Mouse (Mus musculus) adipocyte (in vitro differentiated cells): Measurements from ENCODE around the gene Khdc1c.
"Not testable (repeated sequence)": the region's sequence is repeated elsewhere in the genome, so short reads cannot be mapped to it uniquely, and the experiment has no call there.

Experiments used
- DNase-seq: peaks from one replicate; pipeline ENCODE4 v3.0.0-alpha.2; 2016; ENCODE audit warnings: low spot score

Gene Khdc1c

DNA sequence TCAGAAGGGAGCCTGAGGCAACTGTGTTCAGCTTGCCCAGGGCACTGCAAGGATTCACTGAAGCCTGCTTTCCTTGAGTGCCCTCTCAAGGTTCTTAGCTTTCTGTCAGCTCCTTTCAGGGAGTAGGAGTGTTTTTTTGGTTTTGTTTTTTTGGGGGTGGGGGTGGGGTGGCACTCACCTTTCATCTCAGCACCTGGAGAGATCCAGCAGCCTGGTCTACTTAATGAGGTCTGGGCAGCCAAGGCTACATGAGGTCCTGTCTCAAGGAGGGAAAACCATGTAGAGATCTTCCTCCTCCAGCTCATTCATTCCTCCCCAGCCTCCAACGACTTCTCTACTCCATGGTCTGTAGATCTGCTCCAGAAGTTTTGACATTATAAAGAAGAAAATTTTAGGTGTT, at the start of gene Khdc1c:
Gene Khdc1c (plus strand): TSS at position 301 of the 400 bp plus-strand sequence.
- not testable (repeated sequence) for DNase-seq

DNA sequence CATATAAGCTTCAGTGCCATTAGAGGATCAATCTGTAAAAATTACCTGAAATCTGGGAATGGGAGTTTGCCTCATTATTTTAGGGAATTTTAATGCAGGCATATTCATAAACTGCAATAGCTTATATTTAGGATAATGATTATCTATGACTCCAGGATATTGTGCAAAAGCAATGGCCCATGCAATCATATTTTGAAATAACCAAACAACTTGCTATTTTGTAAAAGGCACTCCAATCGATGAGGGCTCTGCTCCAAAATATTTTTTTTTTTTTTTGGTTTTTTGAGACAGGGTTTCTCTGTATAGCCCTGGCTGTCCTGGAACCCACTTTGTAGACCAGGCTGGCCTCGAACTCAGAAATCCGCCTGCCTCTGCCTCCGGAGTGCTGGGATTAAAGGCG, 47.9 kb upstream of the Khdc1c start:
- not testable (repeated sequence) for DNase-seq

DNA sequence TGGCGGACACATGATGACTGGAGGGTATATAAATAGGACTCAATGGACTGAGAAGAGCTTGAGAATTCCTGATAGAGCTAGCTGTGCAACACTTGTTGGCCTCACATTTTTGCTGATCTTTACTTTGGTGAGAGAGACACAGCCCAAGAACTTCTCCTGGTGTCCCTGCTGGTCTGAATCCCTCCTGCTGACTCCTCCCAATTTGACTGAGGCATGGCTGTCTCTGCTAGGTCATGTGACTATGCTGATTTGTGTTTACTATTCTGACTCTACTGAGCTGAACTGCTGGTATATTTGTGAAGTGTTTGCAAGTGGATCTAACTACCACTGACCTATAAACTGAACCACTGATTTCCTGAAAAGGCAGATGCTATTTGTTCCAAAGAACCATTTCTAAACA, 46.5 kb upstream of the Khdc1c start:
- DNase-seq: no peak

DNA sequence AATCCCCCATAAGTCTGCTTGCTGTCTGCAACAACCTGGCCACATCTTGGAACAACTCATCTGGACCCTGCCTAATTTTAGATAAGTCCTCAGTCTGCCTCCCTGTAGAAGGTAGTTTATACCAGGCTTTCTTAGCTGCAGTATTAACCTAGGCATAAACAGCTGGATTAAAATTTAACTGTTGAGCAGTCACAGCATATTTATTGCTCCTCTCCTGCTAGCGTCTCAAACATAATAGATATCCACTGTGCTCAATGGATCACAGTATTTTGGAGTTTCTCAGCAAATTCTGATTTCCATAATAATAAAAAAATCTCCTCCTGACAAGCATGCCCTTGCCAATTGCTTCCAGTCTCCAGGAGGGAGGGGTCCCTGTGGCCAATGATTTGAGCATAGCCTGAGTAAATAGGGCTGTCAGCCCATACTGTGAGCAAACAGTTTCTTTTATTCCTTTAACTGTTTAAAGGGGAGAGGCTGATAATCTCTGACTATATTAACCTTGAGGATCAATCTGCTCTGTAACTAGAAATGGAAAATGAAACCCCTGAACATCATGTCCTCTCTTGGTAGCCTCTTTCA, 44.0 kb upstream of the Khdc1c start:
- no peak for DNase-seq

DNA sequence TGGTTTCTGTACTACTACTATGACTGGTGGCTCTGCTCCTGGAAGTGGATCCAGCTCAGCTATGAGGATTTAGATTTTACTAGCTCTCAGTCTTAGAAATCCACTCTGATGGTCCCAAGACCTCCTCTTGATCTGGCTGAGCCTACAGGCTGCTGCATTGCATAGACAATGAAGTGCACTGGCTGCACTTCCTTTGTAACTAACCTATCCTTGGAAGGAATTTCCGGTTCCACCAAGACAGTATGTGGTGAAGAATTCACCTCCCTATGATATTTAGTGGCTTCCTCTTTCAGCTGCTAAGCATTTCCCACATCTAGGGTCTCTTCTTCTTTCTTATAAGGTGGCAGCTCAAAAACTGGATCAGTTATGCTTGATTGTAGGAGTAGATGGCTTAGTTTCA, 43.5 kb upstream of the Khdc1c start:
- no peak for DNase-seq

DNA sequence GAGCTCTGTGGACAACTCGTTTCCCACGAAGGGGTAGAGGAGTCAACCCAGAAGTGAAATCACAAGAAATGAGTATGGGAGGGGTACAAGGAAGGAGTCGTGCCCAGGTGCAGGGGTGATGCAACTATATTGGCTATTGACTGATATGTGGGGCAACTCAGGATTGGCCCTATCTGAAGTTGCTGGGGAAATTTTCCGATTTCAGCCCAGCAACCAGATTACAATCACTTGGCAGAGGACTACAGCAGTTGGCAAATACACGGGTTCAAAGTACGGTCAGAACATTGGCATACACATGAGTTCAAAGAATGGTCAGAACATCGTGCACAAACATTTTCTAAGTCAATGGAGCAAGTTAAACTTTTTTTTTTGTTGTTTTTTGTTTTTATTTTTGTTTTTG, 41.4 kb upstream of the Khdc1c start:
- peak; percentile 57 for DNase-seq

DNA sequence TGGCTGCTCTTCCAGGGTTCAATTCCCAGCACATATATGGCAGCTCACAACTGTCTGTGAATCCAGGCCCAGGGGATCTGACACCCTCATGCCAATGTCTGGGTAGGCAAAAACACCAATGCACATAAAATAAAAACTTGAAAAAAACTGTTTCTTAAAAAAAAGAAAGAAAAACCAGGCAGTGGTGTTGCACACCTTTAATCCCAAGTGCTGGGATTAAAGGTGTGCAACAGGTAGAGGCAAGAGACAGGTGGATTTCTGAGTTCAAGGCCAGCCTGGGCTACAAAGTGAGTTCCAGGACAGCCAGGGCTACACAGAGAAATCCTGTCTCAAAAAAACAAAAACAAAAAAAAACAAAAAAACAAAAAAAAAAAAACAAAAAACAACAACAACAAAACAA, 37.0 kb upstream of the Khdc1c start:
- not testable (repeated sequence) for DNase-seq

DNA sequence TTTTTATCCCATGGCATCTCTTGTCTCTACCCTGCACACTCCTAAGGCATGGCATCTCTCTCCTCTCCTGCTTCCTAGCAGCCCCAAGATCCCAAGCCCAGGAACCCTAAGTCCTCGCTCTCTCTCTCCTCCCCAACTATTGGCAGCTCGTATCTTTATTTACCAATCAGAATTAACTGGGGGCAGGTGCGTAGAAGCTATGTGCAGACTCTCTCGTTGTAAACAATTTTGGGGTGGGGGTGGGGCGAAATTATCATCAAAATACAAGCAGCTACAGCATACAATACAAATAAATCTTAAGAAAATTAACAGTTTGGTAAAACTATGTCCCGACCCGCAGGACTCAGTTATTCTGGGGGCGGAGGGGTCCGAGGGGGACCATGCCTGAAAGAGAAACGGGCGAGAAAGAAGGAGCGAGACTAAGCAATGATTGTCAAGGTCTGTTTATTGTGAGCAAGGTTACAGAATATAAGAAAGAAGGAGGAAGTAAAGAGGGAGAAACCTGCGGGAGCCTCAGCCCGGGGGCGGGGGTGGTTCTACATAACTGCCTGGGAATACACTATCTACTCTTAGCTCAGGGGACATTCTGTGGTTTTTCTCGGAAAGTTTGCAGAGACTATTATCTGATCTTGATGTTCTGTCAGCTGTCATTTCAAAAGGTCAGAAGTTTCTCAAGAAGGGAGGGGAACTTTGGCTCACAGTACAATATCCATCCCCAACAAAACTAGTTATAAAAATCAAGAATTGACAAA, 34.7 kb upstream of the Khdc1c start:
- DNase-seq: no peak

DNA sequence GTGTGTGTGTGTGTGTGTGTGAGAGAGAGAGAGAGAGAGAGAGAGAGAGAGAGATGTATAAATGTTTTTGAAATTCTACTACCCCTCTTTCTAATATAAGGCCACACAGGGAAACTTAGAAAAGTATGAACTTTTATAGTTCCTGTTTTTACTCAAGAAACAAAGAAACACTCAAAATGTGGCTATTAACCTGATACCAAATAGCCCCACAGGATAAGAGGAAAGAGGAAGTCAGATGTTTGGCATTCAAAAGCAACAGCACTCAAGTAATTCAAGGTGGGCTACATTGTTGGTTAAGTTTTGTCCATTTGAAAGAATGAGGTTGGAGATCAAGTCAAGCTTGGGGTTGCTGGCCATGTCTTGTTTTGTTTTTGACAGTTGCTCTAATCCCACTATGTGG, 32.3 kb upstream of the Khdc1c start:
- DNase-seq: no peak

DNA sequence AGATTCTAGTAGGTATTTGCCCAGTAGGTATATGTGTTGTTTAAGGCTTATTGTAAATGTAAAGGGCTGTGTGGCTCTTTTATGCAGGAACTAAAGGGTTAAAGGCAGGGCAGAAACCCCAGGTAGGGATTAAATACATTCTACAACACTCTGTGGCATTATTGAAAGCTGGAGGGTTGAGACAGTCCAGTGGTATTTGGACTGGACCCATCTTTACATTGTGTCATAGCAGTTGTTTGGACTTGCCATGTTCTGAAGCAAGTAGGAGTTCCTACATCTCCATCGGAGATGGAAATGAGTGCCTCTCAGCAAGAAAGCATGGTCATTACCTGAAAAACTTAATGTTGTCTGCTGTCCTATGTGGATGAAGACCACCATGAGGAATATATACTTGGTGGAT, 27.4 kb upstream of the Khdc1c start:
- no peak for DNase-seq

DNA sequence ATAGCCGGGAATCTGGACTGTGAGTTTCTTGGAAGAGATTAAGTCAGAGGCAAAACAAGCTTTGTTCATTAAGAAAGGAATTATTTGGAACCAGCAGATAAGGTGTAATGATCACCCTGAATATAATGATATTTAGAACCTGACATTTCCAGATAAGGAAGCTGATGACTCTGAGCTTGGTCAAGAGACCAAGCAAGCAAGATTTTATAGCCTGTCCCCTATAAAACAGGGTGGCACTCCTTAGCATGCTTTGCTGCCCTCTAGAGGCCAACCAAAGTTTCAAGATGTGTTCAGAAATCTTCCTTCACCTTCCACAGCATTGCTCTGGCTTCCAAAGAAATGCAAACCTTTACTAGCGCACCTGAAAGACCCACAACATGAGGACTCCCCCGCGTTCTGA, 23.9 kb upstream of the Khdc1c start:
- peak; percentile 69 for DNase-seq

DNA sequence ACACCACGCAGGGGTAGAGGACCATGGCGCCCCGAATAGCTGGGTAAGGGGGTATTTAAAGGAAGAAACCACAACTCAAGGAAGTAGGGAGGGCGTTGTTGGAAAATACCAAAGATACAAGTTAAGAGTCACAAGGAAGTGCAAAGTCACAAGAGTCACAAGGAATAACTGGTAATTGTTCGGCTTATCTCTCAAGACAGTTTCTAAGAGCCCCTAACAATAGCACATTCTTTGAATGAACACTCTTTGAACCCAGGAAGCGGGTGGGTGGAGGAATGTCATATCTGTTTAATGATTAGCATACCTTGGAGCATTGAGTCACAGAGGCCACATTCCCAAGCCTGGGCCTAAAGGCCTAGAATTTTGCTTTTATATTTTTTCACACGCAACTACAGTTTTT, 23.4 kb upstream of the Khdc1c start:
- not testable (repeated sequence) for DNase-seq

DNA sequence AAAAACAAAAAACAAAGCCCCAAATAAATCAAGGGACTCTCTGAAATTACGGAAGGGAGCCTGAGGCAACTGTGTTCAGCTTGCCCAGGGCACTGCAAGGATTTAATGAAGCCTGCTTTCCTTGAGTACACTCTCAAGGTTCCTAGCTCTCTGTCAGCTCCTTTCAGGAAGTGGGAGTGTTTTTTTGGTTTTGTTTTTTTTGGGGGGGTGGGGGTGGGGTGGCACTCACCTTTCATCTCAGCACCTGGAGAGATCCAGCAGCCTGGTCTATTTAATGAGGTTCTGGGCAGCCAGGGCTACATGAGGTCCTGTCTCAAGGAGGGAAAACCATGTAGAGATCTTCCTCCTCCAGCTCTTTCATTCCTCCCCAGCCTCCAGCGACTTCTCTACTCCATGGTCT, 18.8 kb upstream of the Khdc1c start, which contains the start of gene Khdc1a:
Gene Khdc1a (plus strand): TSS at position 301 of the 400 bp plus-strand sequence.
- no peak for DNase-seq

DNA sequence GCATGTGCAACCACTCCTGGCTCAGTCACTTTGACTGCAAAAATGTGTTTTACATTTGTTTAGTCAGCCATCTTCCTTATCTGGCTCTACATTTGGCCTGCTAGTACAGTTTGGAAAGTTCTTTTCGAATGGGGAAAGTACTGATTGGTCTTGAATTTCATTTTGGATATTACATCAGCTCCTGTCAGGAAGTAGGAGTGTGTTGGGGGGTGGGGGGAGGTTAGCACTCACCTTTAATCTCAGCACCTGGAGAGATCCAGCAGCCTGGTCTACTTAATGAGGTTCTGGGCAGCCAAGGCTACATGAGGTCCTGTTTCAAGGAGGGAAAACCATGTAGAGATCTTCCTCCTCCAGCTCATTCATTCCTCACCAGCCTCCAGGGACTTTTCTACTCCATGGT, 15.1 kb downstream of the Khdc1c start, which contains the start of gene Khdc1b:
Gene Khdc1b (plus strand): TSS at position 301 of the 400 bp plus-strand sequence.
- no peak for DNase-seq

DNA sequence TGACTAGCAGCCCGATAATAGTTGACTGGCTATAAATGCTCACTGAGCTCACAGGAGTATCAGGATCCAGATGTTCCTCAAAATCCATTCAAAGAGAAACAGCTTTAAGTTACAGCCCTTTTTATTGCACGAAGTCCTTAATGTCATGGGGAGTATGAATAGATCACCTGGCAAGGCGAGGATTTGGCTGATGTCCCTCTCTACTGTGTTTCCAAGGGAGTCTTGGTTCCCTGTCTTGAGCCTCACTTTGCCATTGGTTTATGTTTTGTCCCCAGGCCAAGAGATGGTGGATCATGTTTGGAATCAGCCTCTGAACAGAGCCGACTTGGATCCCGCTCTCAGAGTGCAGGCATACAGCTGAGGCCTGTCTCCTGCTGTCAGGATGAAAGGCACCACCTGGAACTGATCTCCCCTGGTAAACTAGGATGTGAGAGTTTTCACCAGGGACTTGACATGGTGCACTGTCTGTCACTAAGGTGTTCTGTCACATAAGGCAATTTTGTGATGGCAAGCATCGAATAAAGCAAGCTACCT, 23.1 kb downstream of the Khdc1c start:
- DNase-seq: no peak

DNA sequence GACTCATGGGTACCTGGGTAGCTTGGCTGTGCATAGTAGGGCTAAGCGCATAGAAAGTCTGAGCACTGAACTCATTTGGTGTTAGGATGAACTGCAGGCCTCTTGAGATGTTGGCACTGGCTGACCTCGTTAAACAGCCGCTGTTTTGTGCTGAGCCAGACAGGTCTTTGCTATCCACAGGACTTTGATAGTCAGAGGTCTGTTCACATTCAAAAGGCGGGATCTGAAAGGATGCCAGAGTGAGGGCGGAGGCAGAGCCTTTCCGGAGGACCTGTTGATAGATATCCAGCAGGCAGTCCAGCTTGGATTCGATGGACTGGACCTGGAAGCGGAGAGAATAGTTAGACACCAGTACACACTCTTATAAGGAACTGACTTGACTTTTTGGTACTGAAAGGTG, 34.7 kb downstream of the Khdc1c start:
- DNase-seq: no peak

DNA sequence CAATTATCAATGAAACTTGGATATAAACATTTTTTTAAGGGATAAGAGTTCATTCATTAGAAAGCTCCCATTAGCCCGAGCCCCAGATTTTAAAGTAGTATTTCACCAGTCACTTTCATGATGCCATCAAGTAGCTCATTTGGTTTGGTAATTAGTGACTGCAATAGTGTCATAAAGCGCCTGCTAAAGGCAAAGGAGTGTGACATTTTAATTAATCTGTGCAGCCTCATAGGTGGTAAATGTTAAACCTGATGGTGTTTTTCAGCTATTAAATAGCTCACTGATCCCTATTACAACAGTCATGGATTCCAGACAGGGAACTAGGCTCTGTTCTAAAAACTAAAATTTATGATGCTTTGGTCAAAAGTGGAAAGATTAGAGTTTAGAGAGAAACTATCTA, 39.1 kb downstream of the Khdc1c start:
- no peak for DNase-seq

DNA sequence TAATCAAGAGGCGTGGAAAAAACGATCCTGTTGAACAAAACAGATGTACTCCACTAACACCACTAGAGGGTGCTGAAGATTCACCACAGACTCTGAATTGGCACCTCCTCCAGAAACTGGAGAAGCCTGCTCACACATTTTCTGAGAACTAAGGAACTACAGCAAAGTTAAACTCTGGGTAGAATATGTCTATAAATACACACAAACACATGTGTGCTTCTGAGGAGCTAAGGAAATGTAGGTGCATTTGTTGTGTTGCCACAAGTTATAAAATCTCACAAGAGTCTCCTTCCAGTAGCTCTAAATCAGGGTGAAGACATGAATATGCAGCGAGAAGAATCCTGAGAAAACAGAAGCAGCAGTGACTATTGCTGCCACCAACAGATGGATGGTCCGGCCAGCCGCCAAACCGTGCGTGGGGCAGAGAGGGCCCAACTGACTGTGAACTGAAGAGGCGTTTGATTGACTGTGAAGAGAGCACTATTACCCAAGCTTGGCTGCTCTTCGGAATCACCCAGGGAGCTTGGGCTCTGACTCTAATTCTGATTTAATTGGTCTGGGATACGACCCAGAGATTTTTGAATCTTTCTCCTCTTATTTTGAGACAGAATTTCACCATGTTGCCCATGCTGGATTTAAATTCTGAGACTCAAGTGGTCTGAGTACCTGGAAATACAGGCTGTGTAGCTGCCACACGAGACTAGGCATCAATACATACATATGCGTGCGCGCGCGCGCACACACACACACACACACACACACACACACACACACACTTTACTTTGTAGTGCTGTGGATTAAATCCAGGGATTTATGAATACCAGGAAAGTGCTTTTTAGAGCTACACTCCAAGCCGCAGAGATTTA, 43.4 kb downstream of the Khdc1c start:
- DNase-seq: peak; percentile 65

DNA sequence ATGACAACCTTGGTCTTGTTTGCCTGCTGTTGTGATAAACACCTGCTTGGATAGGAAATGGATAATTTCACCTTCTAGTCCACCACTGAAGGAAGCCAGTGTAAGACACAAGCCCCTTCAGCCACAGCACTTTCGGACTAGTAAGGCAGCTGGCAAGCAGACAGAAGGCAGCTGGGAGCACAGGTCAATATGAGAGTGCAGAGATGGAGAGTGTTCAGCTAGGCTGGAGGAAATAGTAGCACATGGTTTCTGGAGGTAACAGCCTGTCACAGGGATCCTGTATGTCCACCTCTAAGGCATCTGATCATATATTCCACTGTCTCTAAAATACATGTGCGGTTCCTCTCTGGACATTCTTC, 44.0 kb downstream of the Khdc1c start:
- no peak for DNase-seq

DNA sequence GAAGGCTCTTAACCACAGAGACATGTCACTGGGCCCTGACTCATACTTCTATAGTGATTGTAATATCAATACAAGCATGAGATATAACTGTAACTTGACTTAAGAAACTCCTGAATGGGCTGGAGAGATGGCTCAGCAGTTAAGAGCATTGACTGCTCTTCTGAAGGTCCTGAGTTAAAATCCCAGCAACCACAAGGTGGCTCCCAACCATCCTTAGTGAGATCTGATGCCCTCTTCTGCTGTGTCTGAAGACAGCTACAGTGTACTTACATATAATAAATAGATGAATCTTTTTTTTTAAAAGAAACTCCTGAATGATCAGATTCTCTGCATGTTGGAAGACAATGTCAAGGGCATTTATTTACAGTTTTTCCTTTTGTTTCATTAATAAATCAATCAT, 51.2 kb downstream of the Khdc1c start:
- DNase-seq: no peak
